Mouse (Mus musculus) heart, postnatal 0 days (tissue): ENCODE measurements at regions not wholly inside any gene's neighbourhood (a gene's known extent, or its start where the extent isn't known, plus 50 kb on each side); places are given as distances from the start of the nearest gene placed in this dataset.

ENCODE experiments used
- CTCF ChIP-seq: IDR thresholded peaks from 2 replicates; pipeline ENCODE4 v1.5.1; 2016; ENCODE audit warnings: antibody characterized with exemption, control low read depth, low read depth
- EP300 ChIP-seq: IDR thresholded peaks from 2 replicates; pipeline ENCODE4 v1.6.1; 2016; ENCODE audit warnings: antibody characterized with exemption, low read depth

DNA sequence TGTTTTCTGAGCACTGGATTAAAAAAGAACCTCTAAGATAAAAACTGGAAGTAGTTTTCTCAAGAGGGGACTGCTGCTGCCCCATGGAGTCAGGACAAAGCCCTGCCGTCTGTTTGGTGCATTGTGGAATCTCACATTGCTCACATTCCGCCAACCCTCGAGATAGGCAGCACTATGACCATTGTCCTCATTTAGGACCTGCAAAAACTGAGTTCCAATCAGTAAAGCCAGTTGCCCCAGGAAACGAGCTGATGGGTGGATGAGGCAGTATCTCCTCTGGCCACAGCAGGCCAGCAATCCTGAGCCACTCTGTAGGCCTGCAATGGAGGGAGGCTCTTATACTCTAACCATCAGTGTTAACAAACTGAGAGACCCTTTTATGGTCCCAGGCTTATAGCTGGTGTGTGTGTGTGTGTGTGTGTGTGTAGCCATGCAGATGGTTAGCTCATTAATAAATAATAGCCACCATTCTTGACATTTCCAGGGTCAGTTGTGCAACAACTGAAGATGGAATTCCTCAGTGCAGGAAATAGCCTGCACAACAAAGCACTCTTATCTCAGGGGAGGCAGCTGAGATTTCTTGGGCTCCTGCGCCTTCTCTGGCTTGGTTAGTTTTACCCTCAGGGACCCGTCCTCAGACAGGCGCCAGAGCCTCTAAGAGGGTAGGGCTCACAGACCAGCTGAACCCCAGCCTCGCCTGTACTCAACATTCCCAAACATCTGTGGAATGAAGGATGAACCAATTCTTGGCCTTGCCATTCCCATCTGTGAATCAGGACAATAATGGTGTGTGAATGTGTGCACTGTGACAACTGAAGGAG is 52.4 kb upstream of the Mycn start:
- TF ChIP-seq CTCF (no peak), EP300 (no peak)
